Mouse (Mus musculus) urinary bladder, adult 2 months (tissue): Measurements from ENCODE around the gene Corin. TPM values are rescaled to one million over a fixed set of nuclear protein-coding genes. Genes with fewer than 3 reads are reported as not detected.

Experiments
- DNase-seq: peaks from one replicate; pipeline ENCODE4 v3.0.0; 2022; ENCODE audit warnings: low spot score
- polyA plus RNA-seq: library from polyadenylated mRNA; depleted of rRNA; stranded (reverse); fragments of >200 nt; gene quantifications from 2 replicates; pipeline ENCODE4 v1.2.3, GENCODE M21; 2012

Corin gene
- polyA plus RNA-seq, 1 experiment = 0.22 TPM

DNA sequence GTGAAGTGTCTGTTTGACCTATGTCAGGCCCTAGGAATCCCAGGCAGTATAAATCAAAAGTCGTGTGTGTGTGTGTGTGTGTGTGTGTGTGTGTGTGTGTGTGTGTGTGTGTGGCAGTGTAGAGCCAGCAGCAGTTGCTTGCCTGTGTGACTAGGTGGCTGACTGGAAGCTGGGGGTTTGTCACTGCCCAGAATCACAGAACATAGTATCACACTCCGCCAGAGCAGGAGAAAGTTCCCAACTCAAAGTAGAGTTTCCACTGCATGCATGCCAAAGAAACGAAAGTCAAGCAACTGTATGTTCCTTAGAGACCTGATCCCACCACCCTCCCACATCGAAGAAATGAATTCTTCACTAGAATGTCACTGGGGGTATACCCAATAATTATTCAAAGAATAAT is 61.3 kb downstream of the Corin start:
- DNase-seq = no peak

DNA sequence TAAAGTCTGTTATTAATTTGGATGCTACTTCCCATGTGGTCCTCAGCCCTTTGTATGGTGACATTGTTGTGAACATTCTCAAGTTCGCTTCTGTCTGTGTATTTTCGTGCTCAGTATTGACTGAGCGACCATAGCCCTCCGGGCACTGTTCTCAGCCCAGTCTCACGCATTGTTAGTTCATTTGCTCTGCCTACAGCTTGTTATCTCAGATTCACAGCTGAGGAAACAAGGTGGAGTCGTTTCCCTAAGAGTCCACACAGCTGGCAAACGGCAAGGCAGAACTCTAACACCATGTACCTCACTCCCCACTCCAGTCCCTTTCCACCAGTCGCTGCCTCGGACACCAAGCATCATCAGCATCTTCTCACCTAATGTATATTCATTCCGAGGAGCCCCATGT is 63.1 kb downstream of the Corin start:
- DNase-seq = no peak

DNA sequence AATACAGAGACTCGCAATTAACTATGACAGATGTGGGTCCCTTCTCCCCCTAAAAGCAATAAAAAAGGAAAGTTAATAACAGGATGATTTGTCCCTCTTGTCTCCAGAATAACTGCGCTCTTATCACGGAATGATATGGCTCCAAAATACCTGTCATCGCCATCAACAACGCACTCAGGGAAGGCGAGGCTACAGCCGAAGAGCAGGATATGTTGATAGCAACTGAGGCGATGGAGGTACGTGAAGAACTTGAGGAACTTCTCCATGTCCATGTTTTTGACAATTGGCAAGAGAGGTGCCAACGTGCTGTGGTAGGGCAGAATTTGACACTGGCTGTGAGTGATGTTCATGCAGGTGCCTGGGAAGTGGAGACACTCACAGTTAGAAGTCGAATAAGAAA is 69.2 kb downstream of the Corin start:
- DNase-seq = no peak

DNA sequence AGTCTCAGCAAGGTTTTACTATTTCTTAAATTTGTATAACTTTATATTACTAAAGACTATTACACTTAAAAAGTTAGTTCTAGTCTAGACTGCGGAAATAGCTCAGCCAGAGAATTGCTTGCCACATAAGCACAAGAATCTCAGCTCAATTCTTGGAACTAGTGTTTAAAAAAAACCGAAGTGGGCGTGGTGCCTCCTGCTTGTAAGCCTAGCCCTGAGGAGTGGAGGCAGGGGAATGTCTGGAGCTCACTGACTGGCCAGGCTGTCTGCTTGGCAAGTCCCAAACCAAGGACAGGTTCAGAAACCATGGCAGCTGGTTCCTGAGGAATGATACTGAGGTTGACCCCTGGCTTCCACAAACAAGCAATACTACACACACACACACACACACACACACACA is 72.4 kb downstream of the Corin start:
- DNase-seq = no peak

DNA sequence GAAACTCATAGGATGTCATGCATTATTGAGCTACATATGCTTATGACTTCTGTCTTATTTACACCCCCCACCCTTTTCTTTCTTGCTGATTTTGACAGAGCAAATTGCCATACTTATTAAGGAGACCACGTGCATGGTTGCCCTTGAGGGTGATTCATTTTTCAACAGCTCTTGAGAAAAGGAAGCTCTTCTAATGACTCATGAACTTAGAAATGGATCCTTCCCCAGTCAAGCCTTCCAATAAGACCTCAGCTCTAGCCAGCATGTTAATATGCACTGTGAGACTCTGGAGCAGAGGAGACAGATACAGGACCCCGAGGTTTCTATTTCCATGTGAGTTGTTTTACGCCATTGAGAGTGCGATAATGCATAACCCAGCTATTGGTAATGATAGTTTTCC is 76.7 kb downstream of the Corin start:
- no peak for DNase-seq

DNA sequence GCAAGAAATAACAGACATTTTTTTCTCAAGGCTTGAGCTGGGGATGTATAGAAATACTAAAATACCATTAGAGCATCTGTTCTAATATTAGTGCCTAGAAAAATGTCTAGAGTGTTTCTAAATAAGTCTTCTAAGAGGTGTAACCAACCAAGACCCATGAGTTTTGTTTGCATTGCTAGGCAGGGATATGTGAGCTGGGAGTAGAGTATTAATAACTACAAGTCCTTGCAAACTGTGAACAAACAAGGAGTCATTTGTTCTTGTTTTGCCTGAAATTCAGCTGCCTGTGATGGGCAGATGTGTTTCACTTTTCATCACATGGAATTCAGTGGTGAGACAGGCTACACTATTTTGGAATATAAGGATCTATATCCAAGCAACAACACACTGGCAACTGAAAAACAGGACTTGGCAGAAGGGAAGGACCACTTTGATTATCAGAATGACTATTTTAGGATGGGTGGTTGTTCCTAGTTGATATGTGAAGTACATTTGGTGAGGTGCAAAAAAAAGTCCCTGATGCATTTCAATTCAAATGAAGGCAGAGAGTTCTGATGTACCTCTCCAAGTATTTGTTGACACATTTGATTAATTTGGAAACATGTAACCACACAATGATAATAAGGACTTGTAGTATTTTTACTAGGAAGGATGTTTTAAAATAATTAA is 78.8 kb downstream of the Corin start:
- DNase-seq = no peak

DNA sequence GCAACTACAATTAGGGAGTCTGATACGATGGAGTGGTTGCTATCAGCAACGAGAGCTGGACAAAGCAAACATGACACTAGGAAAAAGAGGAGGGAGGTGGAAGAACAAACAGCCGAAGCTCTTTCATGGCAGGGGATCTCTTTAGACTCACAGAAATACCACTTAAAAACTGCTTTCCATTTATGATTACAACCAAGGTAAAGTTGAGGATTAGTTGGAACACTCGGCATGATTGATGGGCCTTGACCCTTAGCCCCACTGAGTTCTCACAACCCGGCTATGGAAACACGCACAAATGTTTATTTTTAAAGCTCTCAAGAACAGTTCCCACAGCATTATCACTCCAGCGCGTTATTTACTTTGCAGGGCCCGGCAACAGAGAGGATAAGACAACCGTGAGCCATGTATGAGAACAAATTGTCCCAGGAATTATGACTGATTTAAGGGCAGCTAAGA is 92.4 kb downstream of the Corin start:
- no peak for DNase-seq

DNA sequence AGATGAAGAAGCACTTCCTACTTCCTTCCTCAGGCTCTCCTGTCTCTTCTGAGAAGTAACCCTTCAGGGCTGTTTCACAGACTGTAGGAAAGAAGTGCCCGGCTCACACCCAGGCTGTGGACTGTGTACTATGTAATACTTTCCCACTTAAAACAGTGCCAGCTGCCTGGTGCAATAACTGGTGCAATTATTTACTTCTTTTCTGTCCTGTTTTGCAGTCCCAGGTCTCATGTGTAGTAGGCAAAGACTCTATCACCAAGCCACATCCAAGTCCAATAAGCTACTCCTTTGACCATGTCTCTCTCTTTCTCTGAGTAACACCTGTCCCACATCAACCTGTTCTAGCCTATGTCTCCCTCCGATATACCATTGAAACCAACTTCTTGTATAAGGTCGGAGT is 93.4 kb downstream of the Corin start:
- no peak for DNase-seq

DNA sequence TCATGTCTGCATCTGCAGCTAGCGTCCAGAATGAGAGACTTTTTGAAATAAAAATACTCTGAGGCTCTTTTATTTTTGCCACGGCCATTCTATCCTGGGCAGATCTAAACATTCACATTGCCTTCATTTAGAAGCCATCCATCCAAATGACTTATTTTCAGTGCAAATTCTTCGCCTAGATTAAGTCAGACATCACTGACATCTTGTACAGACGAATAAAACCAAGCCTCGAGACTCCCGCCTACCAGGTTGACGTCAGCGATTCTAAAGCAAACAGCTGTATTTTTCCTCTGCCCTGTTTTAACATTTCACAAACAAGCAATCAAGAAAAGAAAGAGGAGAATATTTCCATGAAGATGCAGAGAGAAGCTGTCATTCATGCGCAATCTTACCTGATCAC is 100.9 kb downstream of the Corin start:
- no peak for DNase-seq

DNA sequence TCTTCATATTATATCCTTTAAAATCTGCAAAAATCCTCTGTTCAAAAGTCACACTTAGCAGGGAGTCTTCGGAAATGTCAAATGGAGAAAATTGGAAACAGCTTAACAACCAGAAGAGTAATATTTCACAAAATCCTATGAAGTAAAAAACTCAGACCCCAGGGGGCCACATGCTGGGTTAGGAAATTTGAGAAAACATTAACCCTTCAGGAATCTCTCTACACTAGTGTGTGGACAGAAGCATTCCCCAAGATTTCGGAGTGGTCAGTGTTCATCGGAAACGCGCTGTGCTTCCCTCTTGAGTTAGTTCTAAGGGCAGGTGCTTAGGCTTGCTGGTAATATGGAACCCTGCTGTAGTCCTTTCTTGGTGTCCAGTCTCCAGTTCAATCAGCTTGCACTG is 101.4 kb downstream of the Corin start:
- DNase-seq = no peak

DNA sequence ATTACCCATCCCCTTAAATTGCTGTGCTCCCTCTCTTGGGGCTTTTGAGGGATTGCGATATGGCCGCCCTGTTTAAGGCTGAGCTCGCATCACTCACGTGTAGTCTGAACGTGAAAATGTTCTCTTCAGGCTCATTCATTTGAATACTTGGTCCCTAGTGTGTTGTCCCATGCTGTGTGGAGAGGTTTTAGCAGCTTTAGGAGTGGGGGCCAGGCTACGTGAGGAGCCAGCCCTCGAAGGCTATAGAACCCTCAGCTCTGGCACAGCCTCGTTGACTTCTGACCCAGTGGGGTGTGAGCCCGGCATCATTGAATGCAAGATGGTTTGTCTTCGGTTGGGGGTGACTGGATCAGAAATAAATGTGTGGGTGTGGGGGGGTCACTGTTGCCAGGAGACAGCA is 102.5 kb downstream of the Corin start:
- no peak for DNase-seq

DNA sequence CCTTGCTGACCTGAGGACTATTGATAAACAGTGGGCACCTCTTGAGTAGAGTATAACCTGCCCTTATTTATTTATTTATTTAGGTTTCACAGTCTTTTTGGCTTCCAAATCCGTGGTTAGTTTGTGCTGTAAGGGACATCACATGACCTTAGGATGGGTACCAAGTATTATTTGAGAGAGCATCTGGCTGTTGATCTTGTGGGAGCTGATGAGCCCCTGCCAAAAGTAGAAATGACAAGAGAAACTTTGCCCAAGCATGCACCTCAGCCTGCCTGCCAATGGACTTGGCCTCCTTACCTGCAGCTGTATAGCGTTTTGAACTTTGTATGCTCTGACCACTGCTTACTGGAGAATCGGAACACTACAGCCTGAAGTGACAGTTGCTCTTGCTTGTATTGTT is 103.0 kb downstream of the Corin start:
- no peak for DNase-seq

DNA sequence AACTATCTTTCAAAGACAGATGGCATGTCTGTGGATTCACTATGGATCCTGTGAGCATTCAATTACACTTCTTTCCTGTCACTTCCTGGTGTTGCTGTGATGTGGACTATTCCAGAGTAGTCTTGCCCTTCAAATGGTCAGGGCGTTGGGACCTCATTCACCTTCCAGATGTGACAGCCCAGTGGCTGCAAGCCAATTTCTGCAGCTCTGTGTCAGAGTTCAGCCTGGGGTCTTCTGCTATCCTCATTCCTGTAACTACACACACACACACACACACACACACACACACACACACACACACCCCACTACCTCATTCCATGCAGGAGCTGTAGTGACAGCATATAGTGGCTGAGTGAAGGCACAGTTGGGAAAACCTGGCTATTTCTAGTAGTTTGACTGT is 122.1 kb downstream of the Corin start:
- DNase-seq = no peak

DNA sequence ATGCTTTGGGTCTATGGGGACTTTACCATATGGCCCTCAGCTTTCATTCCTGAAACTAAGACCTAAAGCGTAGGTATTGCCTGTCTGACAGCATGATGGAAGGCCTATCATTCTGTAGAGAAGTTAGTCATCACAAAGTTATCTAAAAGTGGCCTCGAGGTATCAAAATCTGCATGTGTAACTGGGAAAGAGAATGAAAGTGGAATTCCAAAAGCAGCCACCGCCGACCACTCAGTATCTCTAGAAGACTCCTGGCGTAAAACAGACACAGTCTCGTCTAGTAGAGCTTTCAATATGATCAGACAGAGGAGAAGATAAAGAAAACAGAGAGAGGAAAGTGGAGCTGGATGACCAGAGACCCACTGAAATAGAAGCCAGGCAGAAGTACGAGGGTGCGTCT is 123.7 kb downstream of the Corin start:
- DNase-seq = no peak

DNA sequence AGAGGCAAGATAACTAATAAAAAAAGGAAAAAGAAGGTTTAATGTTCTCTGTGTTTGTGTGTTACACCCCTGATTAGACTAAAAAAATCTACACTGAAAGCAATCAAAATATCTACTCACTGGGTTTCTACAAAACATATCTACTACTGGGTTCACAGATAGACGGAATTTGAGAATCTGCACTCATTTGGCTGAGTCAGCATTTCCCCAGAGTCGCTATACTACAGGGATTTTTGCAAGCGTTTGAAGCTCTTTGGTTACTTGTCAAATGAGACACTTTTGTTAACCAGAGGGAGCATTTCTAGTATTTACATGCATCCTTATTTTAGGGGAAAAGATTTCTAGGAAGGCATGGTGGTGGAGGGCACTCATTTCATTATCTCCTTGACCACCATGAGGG is 136.3 kb downstream of the Corin start:
- no peak for DNase-seq

DNA sequence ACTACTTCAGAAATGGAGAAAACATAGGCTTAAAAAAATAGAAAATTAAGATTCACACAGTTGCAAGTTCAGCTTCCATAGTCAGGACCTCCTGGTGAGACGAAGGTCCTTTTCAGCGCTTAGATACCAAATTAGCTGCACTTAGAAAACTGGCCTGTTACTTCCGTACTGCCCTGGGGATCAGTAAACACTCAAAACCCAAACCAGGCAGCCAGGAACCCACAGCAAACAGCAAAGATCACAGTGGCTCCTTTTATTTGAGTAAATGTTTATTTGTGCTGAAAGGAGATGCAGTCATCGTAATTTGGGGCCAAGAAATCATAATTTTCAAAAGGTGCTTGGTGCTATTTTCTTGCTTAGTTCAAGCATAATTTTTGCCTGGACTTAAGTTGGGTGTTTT is 138.5 kb downstream of the Corin start:
- no peak for DNase-seq

DNA sequence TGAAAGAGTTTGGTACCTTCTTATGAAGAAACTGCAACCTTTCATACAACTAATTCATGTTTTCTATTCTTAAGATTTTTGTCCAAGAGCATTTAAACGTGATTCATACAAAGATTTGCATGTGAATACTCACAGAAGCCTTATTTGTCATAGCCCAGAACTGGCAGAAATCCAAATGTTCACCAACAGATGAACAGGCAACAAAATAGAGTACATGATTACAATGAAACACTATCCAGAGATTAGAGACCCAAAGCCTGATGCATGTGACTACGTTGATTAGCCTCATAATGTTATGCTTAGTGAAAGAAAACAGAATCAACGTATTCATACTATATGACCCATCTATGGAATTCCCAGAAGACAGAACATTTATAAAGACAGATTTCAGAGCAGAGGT is 140.4 kb downstream of the Corin start:
- no peak for DNase-seq

DNA sequence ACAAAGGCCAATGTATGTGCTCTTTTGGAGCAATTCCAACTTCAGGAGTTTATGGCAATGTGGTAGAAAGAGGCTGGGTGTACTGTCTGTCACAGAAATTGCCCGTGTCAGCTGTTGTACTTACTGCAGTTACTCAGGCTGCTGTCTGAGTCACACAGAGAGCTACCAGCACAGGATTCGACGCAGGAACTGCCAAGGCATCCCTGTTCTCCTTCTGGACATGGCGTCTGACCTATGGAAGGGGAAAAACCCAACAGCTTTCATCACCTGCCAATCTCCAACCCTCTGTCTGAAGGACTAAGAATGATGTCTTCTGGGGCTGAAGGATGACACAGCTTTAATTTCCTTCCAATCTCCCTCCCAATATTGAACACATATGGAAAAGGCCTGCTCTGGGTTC is 150.5 kb downstream of the Corin start:
- no peak for DNase-seq

DNA sequence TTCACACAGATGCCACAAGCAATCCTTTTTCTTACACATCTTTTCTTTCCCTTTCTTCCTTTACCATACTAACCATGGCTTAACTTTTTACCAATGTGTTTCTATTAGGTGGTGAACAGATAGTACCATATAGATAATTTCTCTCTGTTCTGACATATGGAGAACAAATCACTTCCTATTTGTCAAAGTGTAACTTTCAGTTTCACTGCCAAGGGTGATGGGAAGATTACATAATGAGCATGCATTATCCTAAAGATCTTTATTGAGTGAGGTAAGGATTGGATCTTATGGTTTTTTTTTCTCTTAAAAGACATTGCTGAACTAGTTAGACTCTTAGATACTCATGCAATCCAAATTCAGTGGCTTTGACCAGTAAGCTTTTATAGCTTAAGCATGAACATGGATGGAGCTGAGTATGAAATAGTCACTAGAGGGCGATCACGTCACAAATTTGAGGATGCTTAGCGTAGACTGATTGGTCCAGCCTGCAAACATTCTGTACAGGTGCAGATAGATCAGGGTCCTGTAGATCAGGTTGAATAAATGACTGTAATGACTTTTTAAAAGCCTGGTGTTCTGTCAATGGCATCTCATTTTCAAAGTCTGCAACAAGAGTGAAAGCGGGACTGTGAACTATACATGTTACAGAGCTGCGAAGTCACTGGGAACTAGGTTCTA is 154.1 kb downstream of the Corin start:
- DNase-seq = no peak

DNA sequence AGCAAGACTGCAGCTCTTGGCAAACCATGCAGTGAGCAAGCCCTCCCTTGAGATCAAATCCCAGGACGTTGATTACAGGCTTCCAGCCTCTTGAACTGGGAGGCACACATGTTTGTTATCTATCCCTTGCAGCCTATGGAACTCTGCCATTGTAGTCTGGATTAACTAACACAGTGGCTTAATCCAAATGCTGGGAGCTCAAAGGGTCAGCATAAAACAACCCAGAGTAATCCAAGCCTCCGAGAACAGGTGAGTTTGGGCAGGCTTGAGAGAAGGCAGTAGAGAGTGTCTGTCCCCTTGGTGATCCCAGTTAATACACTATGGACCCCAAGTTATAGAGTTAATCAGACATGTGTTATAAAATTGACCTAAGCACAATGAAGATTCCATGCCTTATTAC is 155.7 kb downstream of the Corin start:
- DNase-seq = no peak

DNA sequence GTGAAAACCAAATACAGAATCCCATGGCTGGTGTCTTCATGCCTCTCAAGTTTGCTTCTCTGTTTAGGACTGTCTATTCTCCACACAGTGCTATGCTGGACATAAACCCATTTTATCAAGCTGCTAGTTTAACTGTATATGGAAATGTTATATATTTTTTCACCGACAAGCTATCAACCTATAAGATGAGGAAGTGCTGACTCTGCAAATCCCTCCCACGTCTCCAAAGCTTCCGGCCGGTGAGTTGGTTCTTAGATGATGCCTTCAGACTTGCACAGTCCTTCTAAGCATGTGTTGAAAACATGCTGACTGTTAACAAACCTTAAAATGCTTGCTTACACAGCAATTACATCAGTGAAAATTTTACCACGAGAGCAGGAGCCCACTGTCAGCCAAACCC is 168.4 kb downstream of the Corin start:
- no peak for DNase-seq

DNA sequence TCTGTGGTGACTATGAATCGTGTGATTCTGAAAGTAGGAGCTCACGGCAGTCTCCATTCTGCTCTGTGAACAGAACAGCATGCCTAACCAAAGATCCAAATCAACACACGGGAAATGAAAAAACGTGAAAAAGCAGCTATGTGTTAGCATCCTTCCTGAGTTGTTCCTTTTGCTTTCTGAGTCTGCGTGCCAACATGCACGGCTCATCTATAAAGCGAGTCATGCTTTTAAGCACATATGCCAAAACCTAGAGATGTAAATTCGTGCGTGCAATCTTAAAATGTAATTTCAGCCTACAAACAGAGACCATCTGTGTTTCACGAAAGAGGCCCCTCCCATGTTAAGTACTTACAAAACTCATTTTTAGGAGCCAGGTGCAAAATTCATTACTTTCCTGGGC is 171.4 kb downstream of the Corin start:
- DNase-seq = no peak

DNA sequence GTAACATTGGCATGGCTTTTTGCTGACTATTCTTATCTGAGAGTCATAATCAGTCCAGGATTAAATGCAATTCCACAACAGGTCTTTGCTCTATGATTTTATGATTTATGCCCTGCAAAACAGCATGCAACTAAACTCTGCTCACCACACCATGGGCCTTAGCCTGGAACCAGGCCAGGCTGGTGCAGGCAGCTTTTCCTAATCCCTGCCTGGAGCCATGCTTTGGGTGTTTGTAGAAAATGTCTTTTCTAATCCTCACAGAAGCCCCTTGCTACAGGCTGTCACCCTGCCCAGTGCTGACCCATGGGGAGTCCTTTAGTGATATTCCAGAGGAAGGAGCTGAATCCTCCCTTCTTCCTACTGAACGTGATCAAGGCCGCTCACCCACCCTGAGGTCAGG is 173.1 kb downstream of the Corin start:
- no peak for DNase-seq

DNA sequence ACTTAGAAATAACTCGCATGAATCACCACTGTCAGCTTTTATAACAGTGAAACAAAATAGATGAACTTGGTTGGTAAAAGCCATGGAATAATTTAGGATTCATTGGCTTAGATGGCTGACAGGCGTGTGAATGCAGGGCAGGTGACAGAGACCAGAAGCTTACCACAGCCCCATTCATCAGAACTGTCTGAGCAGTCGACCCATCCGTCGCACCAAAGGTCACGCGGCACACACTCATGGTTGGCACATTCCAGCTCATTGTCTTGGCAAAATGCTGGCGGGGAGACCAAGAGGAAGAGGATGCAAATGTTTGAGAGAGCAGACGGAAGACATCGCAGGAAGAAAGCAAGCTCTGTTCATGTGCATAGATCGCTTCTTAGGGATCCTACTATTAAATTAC is 173.6 kb downstream of the Corin start:
- DNase-seq = no peak
